Comparison of ENCODE assay signal across 24 mouse cellular contexts in the genomic region with DNA sequence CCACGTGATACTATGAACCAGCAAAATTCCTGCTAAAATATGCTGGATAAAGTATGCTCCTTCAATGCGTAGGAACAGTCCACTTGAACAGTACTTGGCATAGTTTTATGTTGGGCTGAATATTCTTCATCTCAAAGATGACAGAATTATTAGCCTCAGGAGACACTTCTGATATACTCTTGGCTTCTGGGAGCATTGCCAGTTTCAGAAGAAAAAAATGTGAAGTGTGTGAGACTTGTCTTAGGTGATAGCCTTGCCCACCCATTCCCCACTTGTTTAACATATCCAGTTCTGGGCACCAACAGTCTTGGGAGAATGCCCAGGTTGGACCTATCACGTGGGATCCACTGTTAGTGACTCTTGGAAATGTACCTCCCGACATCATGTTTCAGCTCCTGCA. TPM values are rescaled to one million over a fixed set of nuclear protein-coding genes. Genes with fewer than 3 reads are reported as not detected.
A peak's percentile ranks its signal among the peaks of the same experiment; 100 is the strongest.
DNase-seq lines count a peak whose midpoint lies in the region; ATAC-seq and TF ChIP-seq lines count a peak whose summit lies in the region.
"Had no signal": no experiment of that assay in that cellular context is flagged by ENCODE, and none has a peak within 500 bp of the region (broad histone marks: within the 10 kb centered on the region; RNA-seq: fewer than 3 reads in every experiment).

No protein-coding gene starts in this region.

- H3K27me3 ChIP-seq in lung, embryonic 16.5 days (ENCODE audit: control insufficient read depth, insufficient read depth, low read depth, low read length): no peaks in the 10 kb centered on the region
- H3K27me3 ChIP-seq: forebrain, embryonic 15.5 days; heart, embryonic 15.5 days; megakaryocyte, embryonic 14.5 days; neural tube, embryonic 13.5 days had no signal

- no peaks in the 10 kb centered on the region for H3K9me3 ChIP-seq in lung, embryonic 16.5 days (ENCODE audit: control insufficient read depth, low read length)
- H3K9me3 ChIP-seq: embryonic facial prominence, embryonic 10.5 days; forebrain, embryonic 15.5 days; heart, embryonic 15.5 days; megakaryocyte, embryonic 14.5 days; neural tube, embryonic 13.5 days had no signal

- H3K4me3 ChIP-seq in lung, adult 2 months (replicated peaks; ENCODE audit: extremely low read depth, low read depth, low read length): no peak overlapping the region
- H3K4me3 ChIP-seq in lung, embryonic 16.5 days (ENCODE audit: low read length): no peak overlapping the region
- H3K4me3 ChIP-seq: embryonic facial prominence, embryonic 10.5 days; forebrain, embryonic 15.5 days; heart, adult 2 months; heart, embryonic 15.5 days; megakaryocyte, embryonic 14.5 days; neural tube, embryonic 13.5 days had no signal

- TF ChIP-seq CTCF in lung, adult 2 months (IDR thresholded peaks at IDR 0.05; ENCODE audit: insufficient read depth, low read length): no peak

- peak; percentile 78 for ATAC-seq in lung, embryonic 16.5 days (ENCODE audit: low read depth)
- ATAC-seq: forebrain, embryonic 15.5 days; inflammation-experienced regulatory T-cells, adult 6 months had no signal

- H3K4me2 ChIP-seq in lung, embryonic 16.5 days (ENCODE audit: low read depth, low read length): no peak overlapping the region
- H3K4me2 ChIP-seq: forebrain, embryonic 15.5 days; heart, embryonic 15.5 days; hindbrain, embryonic 14.5 days; neural tube, embryonic 13.5 days had no signal

- H3K27ac ChIP-seq in lung, embryonic 16.5 days (ENCODE audit: low read length): 0 out of 2 replicates have a peak overlapping the region, but pooled peaks have one; percentile 37
- H3K27ac ChIP-seq: embryonic facial prominence, embryonic 10.5 days; forebrain, embryonic 15.5 days; heart, adult 2 months; heart, embryonic 15.5 days; hindbrain, embryonic 14.5 days; neural tube, embryonic 13.5 days had no signal

- whole genome bisulfite sequencing in lung, adult 2 months: 50% methylated on average over 4 of the region's 4 CpGs
- 44% methylated on average over 4 of the region's 4 CpGs for WGBS in lung, embryonic 16.5 days

- H3K36me3 ChIP-seq in lung, embryonic 16.5 days (ENCODE audit: control insufficient read depth, insufficient read depth, low read length): no peaks in the 10 kb centered on the region
- H3K36me3 ChIP-seq: embryonic facial prominence, embryonic 10.5 days; forebrain, embryonic 15.5 days; heart, embryonic 15.5 days; neural tube, embryonic 13.5 days had no signal

- no peak overlapping the region for H3K9ac ChIP-seq in lung, embryonic 16.5 days (ENCODE audit: low read length)
- H3K9ac ChIP-seq: forebrain, embryonic 15.5 days; heart, embryonic 15.5 days; hindbrain, embryonic 14.5 days; neural tube, embryonic 13.5 days had no signal

- DNase-seq in cerebellum, postnatal 14 days: peak; percentile 4 to 17
- no peak for DNase-seq in cerebellum, adult 8-10 months
- DNase-seq in lung, adult 18-20 months: peak; percentile 27 to 60
- no peak for DNase-seq in lung, adult 2 months
- peak; percentile 26 to 46 for DNase-seq in lung, postnatal 4 days
- no peak for DNase-seq in spleen, postnatal 10 days (ENCODE audit: low spot score in 2 of 2)
- DNase-seq in Muller cell, postnatal 12 days (ENCODE audit: inconsistent ontology term): no peak
- DNase-seq: adrenal gland, postnatal 10 days; cerebellum, adult 2 months; gastrocnemius, postnatal 25 days; heart, adult 2 months; heart, postnatal 4 days; kidney, postnatal 4 days; midbrain, embryonic 14.5 days; retina, postnatal 1 day; thymus, postnatal 36 days had no signal

- no peak for TF ChIP-seq POLR2A in lung, adult 2 months (IDR thresholded peaks at IDR 0.05; ENCODE audit: borderline replicate concordance, extremely low read depth, low read depth, low read length)

- H3K4me1 ChIP-seq in lung, adult 2 months (ENCODE audit: control insufficient read depth, insufficient read depth, low read length): peaks cover 3% of the 10 kb centered on the region; the same call in 1 of the 2 replicates
- H3K4me1 ChIP-seq in lung, embryonic 16.5 days (replicated peaks; ENCODE audit: control insufficient read depth, insufficient read depth, low read length): peaks cover 18% of the 10 kb centered on the region
- H3K4me1 ChIP-seq: forebrain, embryonic 15.5 days; heart, embryonic 15.5 days had no signal

RNA-seq across cellular contexts. Expression of gene Cped1, which starts 47.5 kb away (rescaled TPM):
- polyA plus RNA-seq in lung, adult 2 months (2012; rRNA removed): 23.2 and 29.4 TPM in 2 replicates
- polyA plus RNA-seq in lung, embryonic 16.5 days (2015; fragmentation: Nextera tagmentation; extraction: Ambion mirVana): 21.9 and 22.1 TPM in 2 replicates

Comparison
In these comparisons a context has a peak if more than half of its experiments do, and no peak if none do; other contexts are left out.
1. DNase-seq: peak in cerebellum, postnatal 14 days (2 of 2), lung, adult 18-20 months (2 of 2) and lung, postnatal 4 days (2 of 2); none in cerebellum, adult 8-10 months (single experiment), lung, adult 2 months (single experiment), spleen, postnatal 10 days (0 of 2) and Muller cell, postnatal 12 days (single experiment).